Mouse (Mus musculus): Measurements from ENCODE around the gene Fbll1.
A peak's percentile ranks its signal among the peaks of the same experiment; 100 is the strongest.

Gene Fbll1

DNA sequence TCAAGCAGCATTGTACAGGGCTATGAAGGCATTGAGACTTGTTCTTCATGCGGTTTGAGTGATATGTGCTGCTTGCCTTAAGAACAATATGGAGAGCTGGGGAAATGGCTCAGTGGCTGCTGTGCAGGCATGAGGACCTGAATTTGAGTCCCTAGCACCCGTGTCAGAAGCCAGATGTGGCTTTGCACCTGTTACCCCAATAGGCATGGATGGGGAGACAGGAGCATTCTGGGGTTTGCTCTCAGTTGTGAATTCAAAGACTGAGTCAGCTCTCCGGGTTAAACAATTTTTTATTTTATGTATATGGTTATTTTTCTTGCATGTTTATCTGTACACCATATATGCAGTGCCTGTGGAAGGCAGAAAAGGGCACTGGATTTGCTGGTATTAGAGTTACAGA lies 16.2 kb downstream of the Fbll1 start:
- no peak for DNase-seq

- DNase-seq = peak; percentile 37
Observed at GRCm38 (mm10) chr11:35780336-35780735, 18.3 kb downstream of the Fbll1 start.

GRCm38 (mm10) chr11:35776452-35776851 lies 22.2 kb downstream of the Fbll1 start:
- DNase-seq = no peak

DNA sequence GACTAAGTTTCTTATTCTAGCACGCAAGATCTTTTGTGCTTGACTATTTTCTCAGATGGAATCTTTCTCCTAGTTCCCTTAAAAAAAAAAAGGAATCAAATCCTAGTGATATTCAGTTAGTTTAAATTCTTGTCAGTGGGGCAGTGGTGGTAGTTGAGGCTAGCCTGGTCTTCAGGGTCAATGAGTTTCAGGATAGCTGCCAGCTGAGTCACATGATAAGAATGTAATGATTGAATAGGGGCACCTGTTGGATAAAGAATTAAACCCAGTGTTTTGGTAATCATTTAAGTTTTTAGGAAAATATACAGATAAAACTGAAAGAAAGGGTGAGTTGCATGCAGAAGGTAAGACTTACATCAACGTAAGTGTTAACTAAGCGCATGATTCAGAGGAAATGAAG lies 23.1 kb downstream of the Fbll1 start:
- no peak for DNase-seq

DNA sequence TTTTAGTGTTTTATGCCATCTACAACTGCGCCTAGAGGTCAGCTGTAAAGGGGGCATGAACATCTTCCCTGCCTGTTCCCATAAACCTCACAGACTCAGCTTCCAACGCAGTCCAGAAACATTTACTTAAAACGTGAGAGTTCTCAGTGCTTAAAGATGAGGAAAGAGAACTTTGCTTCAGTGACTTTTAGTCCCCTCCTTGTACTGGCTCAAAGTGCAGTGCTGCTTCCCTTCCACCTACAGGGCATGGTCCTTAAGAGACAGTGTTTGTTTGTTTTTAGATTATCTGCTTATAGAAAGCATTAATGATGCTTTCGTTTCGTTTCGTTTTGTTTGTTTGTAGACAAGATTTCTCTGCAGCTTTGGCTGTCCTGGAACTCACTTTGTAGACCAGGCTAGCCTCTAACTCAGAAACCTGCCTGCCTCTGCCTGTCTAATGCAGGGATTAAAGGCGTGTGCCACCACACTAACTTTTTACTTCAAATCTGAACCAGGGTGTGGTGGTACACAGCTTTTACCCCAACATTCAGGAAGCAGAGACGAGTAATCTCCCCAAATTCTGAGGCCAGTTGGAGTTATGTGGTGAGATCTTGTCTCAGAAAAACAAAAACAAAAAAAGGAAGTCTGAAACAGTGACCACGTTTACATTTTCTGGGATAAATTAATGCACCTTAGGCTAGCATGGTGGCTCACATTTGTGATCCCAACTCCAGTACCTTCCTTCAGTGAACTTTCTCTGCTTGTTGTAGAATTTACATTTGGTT lies 27.8 kb downstream of the Fbll1 start:
- no peak for DNase-seq

DNA sequence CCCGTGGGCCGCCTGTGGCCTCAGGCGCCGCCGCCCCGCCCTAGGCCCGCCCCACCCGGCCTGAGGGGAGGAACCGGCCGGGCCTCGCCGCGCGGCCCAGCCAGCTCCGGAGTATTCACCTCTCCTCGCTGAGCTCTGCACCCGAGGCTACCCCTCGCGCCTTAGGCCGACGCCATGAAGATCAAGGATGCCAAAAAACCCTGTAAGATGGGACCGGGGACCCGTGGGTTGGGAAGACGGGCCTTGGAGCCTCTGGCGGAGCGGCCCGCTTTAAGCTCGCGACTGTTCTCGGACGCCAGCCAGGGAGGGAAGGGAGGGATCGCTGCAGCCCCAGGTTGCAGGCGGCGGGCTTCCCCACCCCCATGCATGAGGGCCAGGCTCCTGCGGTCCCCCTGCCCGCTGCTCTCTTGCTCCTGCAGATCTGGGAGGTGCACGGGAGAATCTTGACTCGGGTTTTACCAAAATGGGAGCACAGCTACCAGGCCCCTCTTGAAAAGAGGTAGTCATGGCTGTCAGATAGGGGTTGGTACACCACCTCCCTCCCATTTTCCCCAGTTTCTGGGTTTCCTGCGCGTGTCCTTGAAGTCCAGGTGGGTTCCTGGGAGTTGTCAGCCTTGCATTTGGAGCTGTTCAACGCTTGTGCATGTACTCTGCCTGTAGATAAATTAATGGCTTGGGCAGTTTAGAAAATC lies 28.8 kb downstream of the Fbll1 start:
- DNase-seq = peak; percentile 73

DNA sequence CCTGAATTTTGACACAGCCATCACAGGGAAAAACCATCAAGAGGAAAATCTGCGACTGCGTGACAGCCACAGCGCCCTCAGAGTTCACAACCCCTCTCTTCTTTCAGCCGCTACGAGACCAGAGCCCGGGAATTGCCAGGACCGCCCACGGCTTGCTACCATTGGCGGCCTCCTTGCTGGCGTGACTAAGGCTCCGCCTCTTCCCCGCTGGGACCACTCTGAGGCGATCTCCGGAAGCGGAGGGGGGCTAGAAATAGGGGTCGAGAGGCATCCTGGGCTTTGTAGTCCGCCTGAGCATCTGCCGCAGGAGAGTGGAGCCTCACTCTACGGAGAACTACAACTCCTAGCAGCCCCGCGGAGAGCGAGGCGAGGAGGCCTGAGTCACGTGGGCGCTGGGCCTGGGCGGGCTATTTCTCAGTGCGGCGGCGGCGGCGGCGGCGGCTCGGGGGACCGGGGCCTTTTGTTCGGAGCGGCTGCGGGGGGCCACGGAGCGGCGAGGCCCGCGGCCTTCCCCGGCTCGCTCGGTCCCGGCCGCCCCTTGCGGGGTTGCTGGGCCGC lies 29.4 kb downstream of the Fbll1 start, which contains the start of gene Pank3:
Pank3 (plus strand) TSS at position 297 of the 558 bp plus-strand sequence.
- DNase-seq = peak; percentile 90

DNA sequence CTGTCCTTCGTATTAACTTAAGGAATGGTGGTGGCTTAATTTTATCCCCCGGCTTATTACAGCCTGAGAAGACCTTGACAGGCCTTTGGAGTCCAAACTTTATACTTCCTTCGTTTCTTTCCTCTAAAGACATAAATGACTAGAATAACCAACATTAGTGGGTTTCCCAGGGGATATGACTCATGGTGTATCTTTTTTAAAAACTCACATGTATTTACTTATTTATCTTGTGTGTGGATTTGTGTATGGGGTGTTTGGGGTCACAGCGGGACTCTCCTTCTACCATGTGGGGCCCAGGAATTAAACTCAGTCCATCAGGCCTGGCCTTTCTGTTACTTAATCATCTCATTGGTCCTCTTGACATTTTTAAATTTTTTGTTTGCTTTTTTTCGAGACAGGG lies 31.8 kb downstream of the Fbll1 start:
- no peak for DNase-seq

DNA sequence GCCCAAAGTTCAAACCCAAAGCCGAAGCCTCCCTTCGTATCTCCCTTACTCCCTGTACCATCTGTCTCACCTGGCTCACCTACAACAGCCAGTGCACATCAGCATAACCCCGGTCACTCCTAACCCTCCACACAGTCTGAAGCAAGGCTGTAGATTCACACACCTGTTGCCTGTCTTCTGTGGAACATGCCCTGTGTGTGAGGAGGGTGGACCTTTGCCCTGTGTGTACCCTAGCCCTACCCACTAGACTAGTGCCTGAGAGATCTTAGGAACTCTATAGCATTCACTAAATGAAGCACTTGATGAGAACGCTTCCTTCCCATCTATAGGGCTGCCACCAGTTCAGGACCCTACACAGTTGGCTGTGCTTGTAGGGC lies 38.1 kb downstream of the Fbll1 start:
- DNase-seq = no peak

GRCm38 (mm10) chr11:35760001-35760626 lies 38.6 kb downstream of the Fbll1 start:
- no peak for DNase-seq

- no peak for DNase-seq
Observed at GRCm38 (mm10) chr11:35756411-35757303, 42.0 kb downstream of the Fbll1 start.

DNA sequence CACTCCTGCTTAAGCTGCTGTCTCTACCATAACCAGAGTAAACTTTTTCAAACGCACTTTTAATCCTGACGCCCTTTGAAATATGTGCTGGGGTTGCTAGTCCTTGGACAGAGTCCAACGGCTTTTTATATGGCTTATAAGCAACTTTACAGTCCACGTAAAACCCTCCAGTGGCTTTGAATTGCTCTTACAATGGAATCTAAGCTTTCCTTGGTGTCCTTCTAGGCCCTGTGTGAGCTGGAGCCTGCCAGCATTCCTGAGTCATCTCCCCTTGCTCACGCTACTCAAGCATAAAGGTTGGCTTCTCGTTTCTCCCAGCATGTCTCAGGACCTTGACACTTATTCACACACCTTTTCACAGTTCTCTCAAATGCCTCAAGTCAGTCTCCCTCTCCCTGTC lies 43.1 kb downstream of the Fbll1 start:
- no peak for DNase-seq

DNA sequence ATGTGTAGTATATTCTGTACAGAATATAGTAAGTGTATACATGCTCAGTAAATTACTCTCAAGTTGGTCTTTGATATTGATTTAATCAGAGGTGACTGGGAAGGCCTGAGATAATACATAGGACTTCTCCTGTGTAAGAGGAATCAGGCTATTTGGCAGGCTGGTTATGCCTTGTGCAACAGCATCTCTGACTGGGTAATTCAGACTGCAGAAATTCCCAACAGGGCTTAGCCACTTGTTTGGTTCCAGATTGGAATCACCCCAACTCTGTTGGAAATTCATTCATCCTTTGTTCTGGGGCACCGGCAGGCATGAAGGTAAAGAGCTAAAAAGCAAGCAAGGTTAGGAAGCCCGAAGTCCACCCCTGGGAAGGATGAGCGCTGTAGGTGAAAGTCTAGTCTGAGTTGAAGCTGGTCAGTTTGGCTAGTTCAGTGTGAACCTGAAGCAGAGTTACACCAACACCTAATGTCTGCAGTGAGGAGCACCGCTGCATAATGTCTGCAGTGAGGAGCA lies 43.7 kb downstream of the Fbll1 start:
- DNase-seq = no peak

DNA sequence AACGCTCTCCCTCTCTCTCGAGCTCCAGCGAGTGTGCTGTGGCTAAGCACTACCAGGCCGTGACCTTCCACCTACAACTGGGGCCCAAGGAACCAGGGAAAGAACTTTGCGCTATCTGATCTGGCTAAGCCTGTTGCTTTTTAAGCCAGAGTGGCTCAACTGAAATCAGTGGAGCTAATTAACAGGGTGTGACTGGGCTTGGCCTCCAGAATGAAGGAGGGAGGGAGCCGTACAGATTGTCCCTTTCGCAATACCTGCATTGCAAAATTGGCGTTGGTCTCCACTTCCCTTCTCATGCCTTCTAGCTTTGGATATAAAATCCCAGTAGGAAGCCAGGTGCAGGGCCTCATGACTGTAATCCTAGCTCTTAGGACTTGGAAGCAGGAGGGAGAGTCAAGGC lies 48.1 kb downstream of the Fbll1 start:
- DNase-seq = no peak
